Mouse (Mus musculus) hindbrain, embryonic 16.5 days (tissue): ENCODE results near the gene Nkain4. TPM values are rescaled to one million over a fixed set of nuclear protein-coding genes. Genes with fewer than 3 reads are reported as not detected.

Experiments used
- ATAC-seq: fragments of 200-750 bp; cut with Nextera tagmentation; 2 replicates; pipeline ENCODE4 v1.8.0; 2017; ENCODE audit warnings: moderate TSS enrichment, moderate library complexity
- H3K27ac ChIP-seq: fragments of 300-500 bp; sonication (generic); 2 replicates; pipeline ENCODE4 v1.5.1; 2014; ENCODE audit warnings: low read depth, mild to moderate bottlenecking, control low read depth, low read length, moderate library complexity
- H3K27me3 ChIP-seq: fragments of 300-500 bp; sonication (generic); replicated peaks from 2 replicates; pipeline ENCODE4 v1.6.1; 2014; ENCODE audit warnings: low read length; ENCODE audit not compliant: control insufficient read depth, insufficient read depth
- H3K36me3 ChIP-seq: fragments of 300-500 bp; sonication (generic); 2 replicates; pipeline ENCODE4 v1.6.1; 2014; ENCODE audit warnings: mild to moderate bottlenecking, low read length, moderate library complexity, mixed read lengths; ENCODE audit not compliant: control insufficient read depth, insufficient read depth
- H3K4me1 ChIP-seq: fragments of 300-500 bp; sonication (generic); 2 replicates; pipeline ENCODE4 v1.6.1; 2014; ENCODE audit warnings: low read depth, low read length; ENCODE audit not compliant: control insufficient read depth, insufficient read depth
- H3K4me2 ChIP-seq: fragments of 300-500 bp; sonication (generic); 2 replicates; pipeline ENCODE4 v1.6.1; 2014; ENCODE audit warnings: mild to moderate bottlenecking, low read length, control low read depth, moderate library complexity
- H3K4me3 ChIP-seq: fragments of 300-500 bp; sonication (generic); 2 replicates; pipeline ENCODE4 v1.5.1; 2014; ENCODE audit warnings: mild to moderate bottlenecking, low read length, control low read depth, moderate library complexity
- H3K9ac ChIP-seq: fragments of 300-500 bp; sonication (generic); 2 replicates; pipeline ENCODE4 v1.6.1; 2014; ENCODE audit warnings: low read depth, mild to moderate bottlenecking, control low read depth, low read length, moderate library complexity
- H3K9me3 ChIP-seq: fragments of 300-500 bp; sonication (generic); 2 replicates; pipeline ENCODE4 v1.6.1; 2014; ENCODE audit warnings: mild to moderate bottlenecking, low read length, moderate library complexity; ENCODE audit not compliant: control insufficient read depth
- WGBS: fragments of 180-500 bp; shearing (Covaris S2); extraction: QIAGEN DNeasy Blood & Tissue Kit; methylation state at CpG from one replicate; pipeline ENCODE4 v1.1.7; 2014; 5-methylcytosine and 5-hydroxymethylcytosine counted together
- polyA plus RNA-seq: library from polyadenylated mRNA; unstranded; fragments of >200 nt; fragmentation: Nextera tagmentation; extraction: Ambion mirVana; gene quantifications from 2 replicates; pipeline ENCODE4 v1.2.1, GENCODE M21; 2015

Nkain4 gene
- polyA plus RNA-seq, 1 experiment from 2014 or later: 106 TPM

- WGBS: under 1% methylated on average over 42 of the region's 50 CpGs
- Histone ChIP-seq H3K4me1 (peaks cover 37% of the 10 kb centered on the region), H3K36me3 (no peaks in the 10 kb centered on the region), H3K27me3 (0 out of 2 replicates have a peak, but pooled peaks cover 4% of the 10 kb centered on the region), H3K4me2 (peak overlapping the region; percentile 61), H3K9ac (peak overlapping the region; percentile 96), H3K27ac (peak overlapping the region; percentile 98), H3K9me3 (no peaks in the 10 kb centered on the region), H3K4me3 (peak overlapping the region; percentile 77)
- ATAC-seq: no peak
Observed at GRCm38 (mm10) chr2:180893537-180894028, 60.9 kb downstream of the Nkain4 start.

GRCm38 (mm10) chr2:180892841-180893521, 61.5 kb downstream of the Nkain4 start:
- peak overlapping the region; percentile 77 for H3K4me3 ChIP-seq
- H3K4me2 ChIP-seq: peak overlapping the region; percentile 61
- H3K36me3 ChIP-seq: no peaks in the 10 kb centered on the region
- ATAC-seq: peak; percentile 63
- 0 out of 2 replicates have a peak, but pooled peaks cover 4% of the 10 kb centered on the region for H3K27me3 ChIP-seq
- peak overlapping the region; percentile 96 for H3K9ac ChIP-seq
- under 1% methylated on average over 89 of the region's 97 CpGs for WGBS
- H3K27ac ChIP-seq: peak overlapping the region; percentile 98
- no peaks in the 10 kb centered on the region for H3K9me3 ChIP-seq
- peaks cover 39% of the 10 kb centered on the region for H3K4me1 ChIP-seq

GRCm38 (mm10) chr2:180891835-180892323, 62.6 kb downstream of the Nkain4 start:
- Histone ChIP-seq H3K9me3 (no peaks in the 10 kb centered on the region), H3K4me2 (peak overlapping the region; percentile 61), H3K9ac (peak overlapping the region; percentile 96), H3K4me3 (peak overlapping the region; percentile 77), H3K27ac (peak overlapping the region; percentile 98), H3K4me1 (peaks cover 32% of the 10 kb centered on the region), H3K27me3 (0 out of 2 replicates have a peak, but pooled peaks cover 4% of the 10 kb centered on the region), H3K36me3 (no peaks in the 10 kb centered on the region)
- no peak for ATAC-seq
- WGBS: 9% methylated on average over 9 of the region's 9 CpGs

- Histone ChIP-seq H3K27ac (peak overlapping the region; percentile 98), H3K4me1 (peaks cover 27% of the 10 kb centered on the region), H3K4me3 (peak overlapping the region; percentile 77), H3K4me2 (peak overlapping the region; percentile 61), H3K9me3 (no peaks in the 10 kb centered on the region), H3K36me3 (no peaks in the 10 kb centered on the region), H3K9ac (peak overlapping the region; percentile 96), H3K27me3 (0 out of 2 replicates have a peak, but pooled peaks cover 4% of the 10 kb centered on the region)
- no peak for ATAC-seq
- under 1% methylated on average over 37 of the region's 37 CpGs for WGBS
Observed at GRCm38 (mm10) chr2:180891075-180891834, 63.2 kb downstream of the Nkain4 start.

- peak; percentile 9; the same call in 1 of the 2 replicates for ATAC-seq
- no peaks in the 10 kb centered on the region for H3K36me3 ChIP-seq
- H3K27ac ChIP-seq: peak overlapping the region; percentile 98
- no peaks in the 10 kb centered on the region for H3K9me3 ChIP-seq
- peak overlapping the region; percentile 77 for H3K4me3 ChIP-seq
- H3K27me3 ChIP-seq: 0 out of 2 replicates have a peak, but pooled peaks cover 4% of the 10 kb centered on the region
- H3K4me2 ChIP-seq: peak overlapping the region; percentile 61
- peaks cover 21% of the 10 kb centered on the region for H3K4me1 ChIP-seq
- 3% methylated on average over 28 of the region's 29 CpGs for WGBS
- H3K9ac ChIP-seq: peak overlapping the region; percentile 96
Observed at GRCm38 (mm10) chr2:180890422-180891074, 64.0 kb downstream of the Nkain4 start.

- Histone ChIP-seq H3K4me1 (peaks cover 15% of the 10 kb centered on the region), H3K4me3 (no peak overlapping the region; the same call in 1 of the 2 replicates), H3K27ac (peak overlapping the region; percentile 98), H3K9ac (peak overlapping the region; percentile 51; the same call in 1 of the 2 replicates), H3K36me3 (no peaks in the 10 kb centered on the region), H3K9me3 (no peaks in the 10 kb centered on the region), H3K27me3 (0 out of 2 replicates have a peak, but pooled peaks cover 4% of the 10 kb centered on the region), H3K4me2 (peak overlapping the region; percentile 61)
- ATAC-seq: no peak
- WGBS: 20% methylated on average over 4 of the region's 4 CpGs
Observed at GRCm38 (mm10) chr2:180889921-180890280, 64.6 kb downstream of the Nkain4 start.

GRCm38 (mm10) chr2:180889271-180889920, 65.1 kb downstream of the Nkain4 start:
- no peaks in the 10 kb centered on the region for H3K36me3 ChIP-seq
- H3K27ac ChIP-seq: peak overlapping the region; percentile 98
- H3K9ac ChIP-seq: peak overlapping the region; percentile 51; the same call in 1 of the 2 replicates
- H3K9me3 ChIP-seq: no peaks in the 10 kb centered on the region
- peaks cover 15% of the 10 kb centered on the region for H3K4me1 ChIP-seq
- peak overlapping the region; percentile 4; the same call in 1 of the 2 replicates for H3K4me3 ChIP-seq
- 0 out of 2 replicates have a peak, but pooled peaks cover 4% of the 10 kb centered on the region for H3K27me3 ChIP-seq
- ATAC-seq: no peak
- peak overlapping the region; percentile 12 for H3K4me2 ChIP-seq
- WGBS: 4% methylated on average over 12 of the region's 19 CpGs

GRCm38 (mm10) chr2:180885270-180885669, 69.2 kb downstream of the Nkain4 start:
- Histone ChIP-seq H3K9ac (no peak overlapping the region), H3K4me2 (no peak overlapping the region), H3K36me3 (no peaks in the 10 kb centered on the region), H3K27ac (no peak overlapping the region), H3K4me3 (no peak overlapping the region), H3K4me1 (peaks cover 12% of the 10 kb centered on the region), H3K27me3 (no peaks in the 10 kb centered on the region), H3K9me3 (no peaks in the 10 kb centered on the region)
- no peak for ATAC-seq
- WGBS: 80% methylated on average over 5 of the region's 5 CpGs
